Mouse (Mus musculus): ENCODE results near the gene Apeh. TPM values are rescaled to one million over a fixed set of nuclear protein-coding genes. Genes with fewer than 3 reads are reported as not detected.

Gene Apeh
- polyA plus RNA-seq, 1 experiment from 2014 or later = 47.9 TPM

GRCm38 (mm10) chr9:108052411-108052810 lies 42.0 kb downstream of the Apeh start:
- H3K4me2 ChIP-seq (ENCODE audit: low read depth, low read length) = no peak overlapping the region
- H3K9me3 ChIP-seq (ENCODE audit: control insufficient read depth, low read length) = no peaks in the 10 kb centered on the region
- ATAC-seq (ENCODE audit: low read depth) = no peak
- WGBS = 75% methylated on average over 7 of the region's 7 CpGs
- peaks cover 27% of the 10 kb centered on the region for H3K36me3 ChIP-seq (ENCODE audit: control insufficient read depth, insufficient read depth, low read length)
- no peak overlapping the region for H3K9ac ChIP-seq (replicated peaks; ENCODE audit: low read depth, low read length)
- H3K4me3 ChIP-seq (ENCODE audit: low read depth, low read length) = no peak overlapping the region
- no peak overlapping the region for H3K27ac ChIP-seq (ENCODE audit: low read depth, low read length)
- no peaks in the 10 kb centered on the region for H3K27me3 ChIP-seq (ENCODE audit: control insufficient read depth, insufficient read depth, low read length)
- peaks cover 11% of the 10 kb centered on the region for H3K4me1 ChIP-seq (ENCODE audit: control insufficient read depth, insufficient read depth, low read length)

DNA sequence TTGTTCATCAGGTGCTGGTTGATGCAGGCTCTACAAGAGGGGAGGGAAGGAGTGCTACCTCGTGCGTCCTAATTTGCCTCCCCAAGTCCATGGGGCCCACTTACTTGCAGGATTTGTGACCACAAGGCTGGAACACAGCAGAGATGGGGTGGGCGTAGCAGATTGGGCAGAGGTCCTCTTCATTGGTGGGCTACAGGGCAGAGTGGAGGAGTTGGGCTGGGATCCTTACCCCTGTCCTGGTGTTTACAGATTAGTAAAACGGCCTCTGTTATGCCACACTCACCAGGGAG lies 42.5 kb downstream of the Apeh start:
- no peak overlapping the region for H3K27ac ChIP-seq (ENCODE audit: low read depth, low read length)
- H3K36me3 ChIP-seq (ENCODE audit: control insufficient read depth, insufficient read depth, low read length) = peaks cover 28% of the 10 kb centered on the region
- no peaks in the 10 kb centered on the region for H3K27me3 ChIP-seq (ENCODE audit: control insufficient read depth, insufficient read depth, low read length)
- H3K4me1 ChIP-seq (ENCODE audit: control insufficient read depth, insufficient read depth, low read length) = peaks cover 11% of the 10 kb centered on the region
- 83% methylated on average over 4 of the region's 4 CpGs for WGBS
- no peaks in the 10 kb centered on the region for H3K9me3 ChIP-seq (ENCODE audit: control insufficient read depth, low read length)
- H3K4me2 ChIP-seq (ENCODE audit: low read depth, low read length) = no peak overlapping the region
- no peak overlapping the region for H3K9ac ChIP-seq (replicated peaks; ENCODE audit: low read depth, low read length)
- H3K4me3 ChIP-seq (ENCODE audit: low read depth, low read length) = no peak overlapping the region
- ATAC-seq (ENCODE audit: low read depth) = no peak

- peaks cover 11% of the 10 kb centered on the region for H3K4me1 ChIP-seq (ENCODE audit: control insufficient read depth, insufficient read depth, low read length)
- WGBS = 97% methylated on average over 15 of the region's 15 CpGs
Measured at GRCm38 (mm10) chr9:108051184-108051930, 43.0 kb downstream of the Apeh start.

GRCm38 (mm10) chr9:108049561-108050251 lies 44.7 kb downstream of the Apeh start:
- Histone ChIP-seq H3K27ac (ENCODE audit: low read depth, low read length) (peak overlapping the region; percentile 70; the same call in 1 of the 2 replicates), H3K4me2 (ENCODE audit: low read depth, low read length) (peak overlapping the region; percentile 87), H3K9me3 (ENCODE audit: control insufficient read depth, low read length) (no peaks in the 10 kb centered on the region), H3K36me3 (ENCODE audit: control insufficient read depth, insufficient read depth, low read length) (peaks cover 34% of the 10 kb centered on the region; the same call in 1 of the 2 replicates), H3K4me3 (ENCODE audit: low read depth, low read length) (peak overlapping the region; percentile 54), H3K27me3 (ENCODE audit: control insufficient read depth, insufficient read depth, low read length) (no peaks in the 10 kb centered on the region), H3K4me1 (ENCODE audit: control insufficient read depth, insufficient read depth, low read length) (peaks cover 11% of the 10 kb centered on the region), H3K9ac (replicated peaks; ENCODE audit: low read depth, low read length) (peak overlapping the region; percentile 60)
- peak; percentile 2; the same call in 1 of the 2 replicates for ATAC-seq (ENCODE audit: low read depth)
- 42% methylated on average over 15 of the region's 15 CpGs for WGBS

More at GRCm38 (mm10) chr9:108051184-108051930, 43.0 kb downstream of the Apeh start:
- Histone ChIP-seq H3K4me2 (ENCODE audit: low read depth, low read length) (no peak overlapping the region), H3K27ac (ENCODE audit: low read depth, low read length) (no peak overlapping the region), H3K9ac (replicated peaks; ENCODE audit: low read depth, low read length) (no peak overlapping the region), H3K27me3 (ENCODE audit: control insufficient read depth, insufficient read depth, low read length) (no peaks in the 10 kb centered on the region), H3K4me3 (ENCODE audit: low read depth, low read length) (no peak overlapping the region), H3K9me3 (ENCODE audit: control insufficient read depth, low read length) (no peaks in the 10 kb centered on the region), H3K36me3 (ENCODE audit: control insufficient read depth, insufficient read depth, low read length) (peaks cover 33% of the 10 kb centered on the region)
- ATAC-seq (ENCODE audit: low read depth) = no peak

GRCm38 (mm10) chr9:108049016-108049455 lies 45.4 kb downstream of the Apeh start, which contains the start of gene Gmppb:
TSS of gene Gmppb (plus strand) at chr9:108049242.
- H3K4me3 ChIP-seq (ENCODE audit: low read depth, low read length) = peak within 1 kb of the TSS; percentile 54
- peaks cover 11% of the 10 kb centered on the region for H3K4me1 ChIP-seq (ENCODE audit: control insufficient read depth, insufficient read depth, low read length)
- H3K27ac ChIP-seq (ENCODE audit: low read depth, low read length) = peak within 1 kb of the TSS; percentile 70
- ATAC-seq (ENCODE audit: low read depth) = peak; percentile 95
- peak within 1 kb of the TSS; percentile 87 for H3K4me2 ChIP-seq (ENCODE audit: low read depth, low read length)
- peaks cover 29% of the 10 kb centered on the region; the same call in 1 of the 2 replicates for H3K36me3 ChIP-seq (ENCODE audit: control insufficient read depth, insufficient read depth, low read length)
- H3K27me3 ChIP-seq (ENCODE audit: control insufficient read depth, insufficient read depth, low read length) = no peaks in the 10 kb centered on the region
- no peaks in the 10 kb centered on the region for H3K9me3 ChIP-seq (ENCODE audit: control insufficient read depth, low read length)
- peak within 1 kb of the TSS; percentile 60 for H3K9ac ChIP-seq (replicated peaks; ENCODE audit: low read depth, low read length)
- under 1% methylated on average over 34 of the region's 39 CpGs for WGBS

DNA sequence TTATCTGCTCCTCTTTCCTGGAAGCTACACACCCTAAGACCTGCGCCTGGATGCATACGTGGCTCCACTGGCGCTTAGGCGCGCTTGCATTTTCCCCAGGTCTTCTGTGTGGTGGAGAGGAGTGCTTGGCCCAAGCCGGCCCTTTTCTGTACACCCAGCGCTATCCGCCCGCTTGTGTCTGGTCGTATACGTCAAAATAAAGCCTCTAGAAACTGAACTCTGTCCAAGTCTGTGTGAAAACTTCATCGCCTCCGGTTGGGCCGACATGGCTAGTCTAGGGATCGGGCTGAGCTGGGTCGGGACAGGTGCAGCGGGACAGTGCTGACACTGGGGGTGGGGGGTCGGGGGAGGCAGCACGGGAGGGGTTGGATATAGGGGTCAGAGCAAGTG lies 45.8 kb downstream of the Apeh start:
- Histone ChIP-seq H3K9ac (replicated peaks; ENCODE audit: low read depth, low read length) (peak overlapping the region; percentile 50), H3K27ac (ENCODE audit: low read depth, low read length) (peak overlapping the region; percentile 69), H3K4me3 (ENCODE audit: low read depth, low read length) (peak overlapping the region; percentile 54), H3K4me1 (ENCODE audit: control insufficient read depth, insufficient read depth, low read length) (peaks cover 11% of the 10 kb centered on the region), H3K9me3 (ENCODE audit: control insufficient read depth, low read length) (no peaks in the 10 kb centered on the region), H3K27me3 (ENCODE audit: control insufficient read depth, insufficient read depth, low read length) (no peaks in the 10 kb centered on the region), H3K36me3 (ENCODE audit: control insufficient read depth, insufficient read depth, low read length) (peaks cover 24% of the 10 kb centered on the region; the same call in 1 of the 2 replicates), H3K4me2 (ENCODE audit: low read depth, low read length) (peak overlapping the region; percentile 87)
- WGBS = 2% methylated on average over 19 of the region's 19 CpGs
- ATAC-seq (ENCODE audit: low read depth) = peak; percentile 38

GRCm38 (mm10) chr9:108047601-108048565 lies 46.5 kb downstream of the Apeh start:
- Histone ChIP-seq H3K36me3 (ENCODE audit: control insufficient read depth, insufficient read depth, low read length) (peaks cover 28% of the 10 kb centered on the region; the same call in 1 of the 2 replicates), H3K9me3 (ENCODE audit: control insufficient read depth, low read length) (no peaks in the 10 kb centered on the region), H3K9ac (replicated peaks; ENCODE audit: low read depth, low read length) (no peak overlapping the region), H3K27me3 (ENCODE audit: control insufficient read depth, insufficient read depth, low read length) (no peaks in the 10 kb centered on the region), H3K4me1 (ENCODE audit: control insufficient read depth, insufficient read depth, low read length) (peaks cover 11% of the 10 kb centered on the region), H3K4me2 (ENCODE audit: low read depth, low read length) (peak overlapping the region; percentile 87), H3K27ac (ENCODE audit: low read depth, low read length) (peak overlapping the region; percentile 69), H3K4me3 (ENCODE audit: low read depth, low read length) (peak overlapping the region; percentile 54)
- ATAC-seq (ENCODE audit: low read depth) = no peak
- WGBS = 46% methylated on average over 17 of the region's 17 CpGs

DNA sequence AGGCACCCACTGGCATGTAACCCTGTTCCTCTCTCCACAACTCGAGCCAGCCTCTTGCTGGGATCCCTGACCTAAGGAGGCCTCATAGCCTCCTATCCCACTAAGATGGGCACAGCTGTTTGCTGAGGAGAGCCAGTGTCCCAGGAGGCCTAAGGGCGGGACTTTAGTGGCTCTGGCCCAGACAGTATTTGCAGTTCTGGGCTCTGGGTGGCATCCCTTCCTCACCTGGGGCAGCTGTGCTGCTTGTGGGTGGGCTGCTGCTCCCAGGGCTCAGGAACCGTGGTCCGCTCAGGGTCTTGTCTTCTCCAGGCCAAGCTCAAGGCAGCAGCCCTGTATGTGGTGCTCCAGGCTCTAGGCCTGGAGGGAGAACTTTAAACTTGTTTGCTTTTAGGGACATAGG lies 47.8 kb downstream of the Apeh start:
- no peak for ATAC-seq (ENCODE audit: low read depth)
- no peak overlapping the region for H3K4me3 ChIP-seq (ENCODE audit: low read depth, low read length)
- H3K36me3 ChIP-seq (ENCODE audit: control insufficient read depth, insufficient read depth, low read length) = peaks cover 36% of the 10 kb centered on the region; the same call in 1 of the 2 replicates
- H3K4me1 ChIP-seq (ENCODE audit: control insufficient read depth, insufficient read depth, low read length) = peaks cover 11% of the 10 kb centered on the region
- no peak overlapping the region for H3K27ac ChIP-seq (ENCODE audit: low read depth, low read length)
- WGBS = 91% methylated on average over 4 of the region's 4 CpGs
- H3K4me2 ChIP-seq (ENCODE audit: low read depth, low read length) = no peak overlapping the region
- no peaks in the 10 kb centered on the region for H3K9me3 ChIP-seq (ENCODE audit: control insufficient read depth, low read length)
- no peak overlapping the region for H3K9ac ChIP-seq (replicated peaks; ENCODE audit: low read depth, low read length)
- H3K27me3 ChIP-seq (ENCODE audit: control insufficient read depth, insufficient read depth, low read length) = no peaks in the 10 kb centered on the region
